Mouse (Mus musculus): ENCODE data around the gene Tlr3.

- TF ChIP-seq CTCF (IDR thresholded peaks at IDR 0.05; ENCODE audit: low read depth, low read length) = no peak
- no peak for TF ChIP-seq POLR2A (IDR thresholded peaks at IDR 0.05; ENCODE audit: insufficient read depth, low read length)
Observed at GRCm38 (mm10) chr8:45367154-45367553, 43.7 kb downstream of the Tlr3 start.

All from ES-Bruce4 (cell line).